Mouse (Mus musculus): ENCODE results near the gene Gm13057. TPM values are rescaled to one million over a fixed set of nuclear protein-coding genes. Genes with fewer than 3 reads are reported as not detected.
"Not testable (repeated sequence)": the region's sequence is repeated elsewhere in the genome, so short reads cannot be mapped to it uniquely, and the experiment has no call there.

Gene Gm13057
- not detected in 2 replicates for polyA plus RNA-seq (2015; fragmentation: Nextera tagmentation; extraction: Ambion mirVana)

DNA sequence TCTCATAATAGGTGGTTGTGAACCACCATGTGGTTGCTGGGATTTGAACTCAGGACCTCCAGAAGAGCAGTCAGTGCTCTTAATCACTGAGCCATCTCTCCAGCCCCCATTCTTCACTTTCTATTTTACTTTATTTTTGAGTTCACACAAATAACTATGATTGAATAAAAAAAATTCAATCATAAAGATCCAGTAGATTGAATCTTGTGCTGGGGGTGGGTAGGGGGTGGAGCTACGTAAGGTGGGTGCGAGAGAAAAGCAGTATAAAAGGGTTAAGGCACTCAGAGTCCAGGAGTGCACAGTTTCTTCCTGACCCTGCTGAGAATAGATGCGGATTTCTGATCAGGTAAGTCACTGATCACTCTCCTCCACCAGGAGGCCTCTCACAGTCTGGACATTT is at the start of gene Gm13057, which contains the start of gene BC080695:
Gene Gm13057, plus strand, starts transcription at position 310 of the 400 bp plus-strand sequence.
Gene BC080695, plus strand, starts transcription at position 301 of the 400 bp plus-strand sequence.
- not testable (repeated sequence) for H3K27ac ChIP-seq; H3K4me1 ChIP-seq (replicated peaks); H3K4me2 ChIP-seq; ATAC-seq (ENCODE audit: low FRiP score); H3K27me3 ChIP-seq; H3K4me3 ChIP-seq; H3K9ac ChIP-seq; H3K36me3 ChIP-seq; H3K9me3 ChIP-seq
- no CpG with 5 or more reads among the region's 3 CpGs for WGBS

DNA sequence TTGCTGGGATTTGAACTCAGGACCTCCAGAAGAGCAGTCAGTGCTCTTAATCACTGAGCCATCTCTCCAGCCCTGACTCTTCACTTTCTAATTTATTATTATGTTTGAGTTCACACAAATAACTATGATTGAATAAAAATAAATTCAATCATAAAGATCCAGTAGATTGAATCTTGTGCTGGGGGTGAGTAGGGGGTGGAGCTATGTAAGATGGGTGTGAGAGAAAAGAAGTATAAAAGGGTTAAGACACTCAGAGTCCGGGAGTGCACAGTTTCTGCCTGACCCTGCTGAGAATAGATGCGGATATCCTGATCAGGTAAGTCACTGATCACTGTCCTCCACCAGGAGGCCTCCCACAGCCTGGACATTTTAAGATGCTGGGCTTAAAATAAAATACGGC is 40.5 kb upstream of the Gm13057 start, which contains the start of gene Gm13043:
Gene Gm13043, plus strand, starts transcription at position 301 of the 400 bp plus-strand sequence.
- Histone ChIP-seq H3K27me3 (no peaks in the 10 kb centered on the region), H3K36me3 (no peaks in the 10 kb centered on the region), H3K9ac (no peak within 1 kb of the TSS), H3K27ac (no peak within 1 kb of the TSS), H3K4me3 (no peak within 1 kb of the TSS), H3K9me3 (peaks cover 7% of the 10 kb centered on the region; the same call in 1 of the 2 replicates), H3K4me2 (no peak within 1 kb of the TSS), H3K4me1 (replicated peaks) (no peaks in the 10 kb centered on the region)
- ATAC-seq (ENCODE audit: low FRiP score): no peak
- 87% methylated on average over 3 of the region's 3 CpGs for WGBS

DNA sequence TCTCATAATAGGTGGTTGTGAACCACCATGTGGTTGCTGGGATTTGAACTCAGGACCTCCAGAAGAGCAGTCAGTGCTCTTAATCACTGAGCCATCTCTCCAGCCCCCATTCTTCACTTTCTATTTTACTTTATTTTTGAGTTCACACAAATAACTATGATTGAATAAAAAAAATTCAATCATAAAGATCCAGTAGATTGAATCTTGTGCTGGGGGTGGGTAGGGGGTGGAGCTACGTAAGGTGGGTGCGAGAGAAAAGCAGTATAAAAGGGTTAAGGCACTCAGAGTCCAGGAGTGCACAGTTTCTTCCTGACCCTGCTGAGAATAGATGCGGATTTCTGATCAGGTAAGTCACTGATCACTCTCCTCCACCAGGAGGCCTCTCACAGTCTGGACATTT is 15.9 kb upstream of the Gm13057 start, which contains the start of gene Gm13040:
Gene Gm13040, plus strand, starts transcription at position 301 of the 400 bp plus-strand sequence.
- not testable (repeated sequence) for H3K27me3 ChIP-seq; ATAC-seq (ENCODE audit: low FRiP score); H3K4me1 ChIP-seq (replicated peaks); H3K9ac ChIP-seq; H3K36me3 ChIP-seq; H3K4me3 ChIP-seq; H3K4me2 ChIP-seq; H3K9me3 ChIP-seq; H3K27ac ChIP-seq
- no CpG with 5 or more reads among the region's 3 CpGs for WGBS

Other genes with a start within 250 kb of the Gm13057 start
- gene Lrrc38, start 202.0 kb upstream of the Gm13057 start, polyA plus RNA-seq (2015; fragmentation: Nextera tagmentation; extraction: Ambion mirVana): 0.22 TPM in 2 replicates
- not detected in 2 replicates for gene Pramel1, start 157.3 kb upstream of the Gm13057 start, polyA plus RNA-seq (2015; fragmentation: Nextera tagmentation; extraction: Ambion mirVana)
- 23.5 and 26.6 TPM in 2 replicates for gene Pramef8, start 139.3 kb upstream of the Gm13057 start, polyA plus RNA-seq (2015; fragmentation: Nextera tagmentation; extraction: Ambion mirVana)
- not detected in 2 replicates for gene Oog4, start 101.4 kb upstream of the Gm13057 start, polyA plus RNA-seq (2015; fragmentation: Nextera tagmentation; extraction: Ambion mirVana)
- gene Gm13043, start 40.4 kb upstream of the Gm13057 start, polyA plus RNA-seq (2015; fragmentation: Nextera tagmentation; extraction: Ambion mirVana): not detected in 2 replicates
- not detected in 2 replicates for gene Gm13040, start 15.8 kb upstream of the Gm13057 start, polyA plus RNA-seq (2015; fragmentation: Nextera tagmentation; extraction: Ambion mirVana)
- not detected in 2 replicates for gene BC080695, start within 50 bp of the Gm13057 start, polyA plus RNA-seq (2015; fragmentation: Nextera tagmentation; extraction: Ambion mirVana)
- gene Gm13083, start 63.3 kb downstream of the Gm13057 start, polyA plus RNA-seq (2015; fragmentation: Nextera tagmentation; extraction: Ambion mirVana): not detected in 2 replicates
- not detected in 2 replicates for gene Gm13088, start 105.5 kb downstream of the Gm13057 start, polyA plus RNA-seq (2015; fragmentation: Nextera tagmentation; extraction: Ambion mirVana)
- gene Gm13089, start 151.0 kb downstream of the Gm13057 start, polyA plus RNA-seq (2015; fragmentation: Nextera tagmentation; extraction: Ambion mirVana): not detected in 2 replicates
- gene Gm13078, start 167.7 kb downstream of the Gm13057 start, polyA plus RNA-seq (2015; fragmentation: Nextera tagmentation; extraction: Ambion mirVana): not detected in 2 replicates
- gene Gm13023, start 237.6 kb downstream of the Gm13057 start, polyA plus RNA-seq (2015; fragmentation: Nextera tagmentation; extraction: Ambion mirVana): not detected in 2 replicates